Mouse (Mus musculus) myocyte (in vitro differentiated cells): ENCODE data around the gene Adam17. TPM values are rescaled to one million over a fixed set of nuclear protein-coding genes. Genes with fewer than 3 reads are reported as not detected.

Experiments
- H3K27me3 ChIP-seq: one replicate; pipeline ENCODE4 v1.6.1; 2011; ENCODE audit not compliant: control insufficient read depth, insufficient read depth, insufficient read length
- H3K36me3 ChIP-seq: one replicate; pipeline ENCODE4 v1.6.1; 2011; ENCODE audit not compliant: control insufficient read depth, insufficient read depth
- H3K4me2 ChIP-seq: one replicate; pipeline ENCODE4 v1.6.1; 2011; ENCODE audit warnings: low read depth, control low read depth
- H3K4me3 ChIP-seq: one replicate; pipeline ENCODE4 v1.5.1; 2011; ENCODE audit warnings: mild to moderate bottlenecking, control low read depth, moderate library complexity
- H3K79me2 ChIP-seq: one replicate; pipeline ENCODE4 v1.6.1; 2011; ENCODE audit not compliant: control insufficient read depth, insufficient read depth
- H3ac ChIP-seq: one replicate; pipeline ENCODE4 v1.6.1; 2011; ENCODE audit not compliant: control insufficient read depth, insufficient read length
- CEBPB ChIP-seq: IDR thresholded peaks from 2 replicates; pipeline ENCODE4 v1.6.1; 2011; ENCODE audit warnings: mild to moderate bottlenecking, moderate library complexity; ENCODE audit not compliant: poor library complexity, insufficient read depth, severe bottlenecking
- E2F4 ChIP-seq: IDR thresholded peaks from one replicate; pipeline ENCODE4 v1.6.1; 2011; ENCODE audit warnings: mild to moderate bottlenecking, control low read depth, moderate library complexity; ENCODE audit not compliant: insufficient read depth
- MAX ChIP-seq: IDR thresholded peaks from one replicate; pipeline ENCODE4 v1.6.1; 2011; ENCODE audit warnings: low read depth, mild to moderate bottlenecking, control low read depth
- MYOD1 ChIP-seq, 3 experiments: IDR thresholded peaks; one replicate each; pipeline ENCODE4 v1.6.1; 2011; ENCODE audit warnings: control low read depth in 2 of 3, low read depth in 2 of 3, mild to moderate bottlenecking in 2 of 3, moderate library complexity in 1 of 3; ENCODE audit not compliant: insufficient read length in 2 of 3, control insufficient read depth in 1 of 3
- MYOG ChIP-seq, 3 experiments: IDR thresholded peaks; one replicate each; pipeline ENCODE4 v1.6.1; 2011; ENCODE audit warnings: control low read depth in 2 of 3, low read depth in 2 of 3, mild to moderate bottlenecking in 2 of 3; ENCODE audit not compliant: insufficient read length in 2 of 3, control insufficient read depth in 1 of 3, insufficient read depth in 1 of 3
- POLR2A ChIP-seq: IDR thresholded peaks from one replicate; pipeline ENCODE4 v1.6.1; 2011; ENCODE audit warnings: low read depth, mild to moderate bottlenecking, control low read depth, moderate library complexity; ENCODE audit not compliant: insufficient read length
- POLR2AphosphoS2 ChIP-seq: IDR thresholded peaks from one replicate; pipeline ENCODE4 v1.6.1; 2011; ENCODE audit warnings: low read depth, control low read depth; ENCODE audit not compliant: insufficient read length
- REST ChIP-seq: IDR thresholded peaks from one replicate; pipeline ENCODE4 v1.6.1; 2011; ENCODE audit warnings: mild to moderate bottlenecking, control low read depth, moderate library complexity; ENCODE audit not compliant: insufficient read depth, insufficient read length
- SRF ChIP-seq: IDR thresholded peaks from one replicate; pipeline ENCODE4 v1.6.1; 2011; ENCODE audit warnings: low read depth; ENCODE audit not compliant: control insufficient read depth, insufficient read length
- TCF12 ChIP-seq: IDR thresholded peaks from one replicate; pipeline ENCODE4 v1.6.1; 2011; ENCODE audit warnings: mild to moderate bottlenecking, control low read depth; ENCODE audit not compliant: poor library complexity, insufficient read depth, severe bottlenecking
- TCF3 ChIP-seq: IDR thresholded peaks from one replicate; pipeline ENCODE4 v1.6.1; 2011; ENCODE audit warnings: low read depth, control low read depth; ENCODE audit not compliant: insufficient read length
- USF1 ChIP-seq: IDR thresholded peaks from one replicate; pipeline ENCODE4 v1.6.1; 2011; ENCODE audit warnings: low read depth, mild to moderate bottlenecking, control low read depth, moderate library complexity
- polyA plus RNA-seq: library from polyadenylated mRNA; unstranded; fragments of >200 nt; fragmentation: generic; extraction: Trizol; gene quantifications from one replicate; pipeline ENCODE4 v1.2.1, GENCODE M21; 2012; ENCODE audit warnings: missing spikeins

Gene Adam17
- polyA plus RNA-seq, 1 experiment: 13.4 TPM

GRCm38 (mm10) chr12:21322296-21322695, 51.1 kb downstream of the Adam17 start:
- H3K4me2 ChIP-seq: no peak overlapping the region
- H3K4me3 ChIP-seq: no peak overlapping the region
- no peak overlapping the region for H3ac ChIP-seq
- H3K79me2 ChIP-seq: no peaks in the 10 kb centered on the region
- H3K27me3 ChIP-seq: no peaks in the 10 kb centered on the region
- no peak for TF ChIP-seq TCF3
- TF ChIP-seq MYOG (IDR thresholded peaks at IDR 0.05; ENCODE audit: control insufficient read depth in 1 of 3, insufficient read depth in 1 of 3, insufficient read length in 2 of 3, low read depth in 2 of 3): no peak
- TF ChIP-seq POLR2A: no peak
- no peak for TF ChIP-seq MYOD1 (IDR thresholded peaks at IDR 0.05; ENCODE audit: control insufficient read depth in 1 of 3, insufficient read length in 2 of 3, low read depth in 2 of 3)
- TF ChIP-seq POLR2AphosphoS2: peak; percentile 2
- no peak for TF ChIP-seq E2F4
- peaks cover 37% of the 10 kb centered on the region for H3K36me3 ChIP-seq

GRCm38 (mm10) chr12:21321170-21321569, 52.3 kb downstream of the Adam17 start:
- no peak overlapping the region for H3K4me3 ChIP-seq
- H3K79me2 ChIP-seq: no peaks in the 10 kb centered on the region
- no peak overlapping the region for H3K4me2 ChIP-seq
- H3K27me3 ChIP-seq: no peaks in the 10 kb centered on the region
- TF ChIP-seq TCF12: no peak
- no peak for TF ChIP-seq USF1
- no peak for TF ChIP-seq SRF
- TF ChIP-seq MAX: no peak
- no peak for TF ChIP-seq REST
- TF ChIP-seq MYOD1 (IDR thresholded peaks at IDR 0.05; ENCODE audit: control insufficient read depth in 1 of 3, insufficient read length in 2 of 3, low read depth in 2 of 3): no peak
- TF ChIP-seq POLR2AphosphoS2: no peak
- TF ChIP-seq MYOG (IDR thresholded peaks at IDR 0.05; ENCODE audit: control insufficient read depth in 1 of 3, insufficient read depth in 1 of 3, insufficient read length in 2 of 3, low read depth in 2 of 3): no peak
- TF ChIP-seq E2F4: no peak
- TF ChIP-seq CEBPB: no peak
- no peak for TF ChIP-seq TCF3
- no peak for TF ChIP-seq POLR2A
- H3ac ChIP-seq: no peak overlapping the region
- peaks cover 33% of the 10 kb centered on the region for H3K36me3 ChIP-seq

GRCm38 (mm10) chr12:21320317-21320716, 53.1 kb downstream of the Adam17 start:
- no peak overlapping the region for H3K4me3 ChIP-seq
- TF ChIP-seq REST: no peak
- no peak overlapping the region for H3K4me2 ChIP-seq
- no peaks in the 10 kb centered on the region for H3K27me3 ChIP-seq
- no peaks in the 10 kb centered on the region for H3K79me2 ChIP-seq
- H3K36me3 ChIP-seq: peaks cover 33% of the 10 kb centered on the region
- no peak overlapping the region for H3ac ChIP-seq

GRCm38 (mm10) chr12:21318143-21318895, 55.1 kb downstream of the Adam17 start:
- peaks cover 26% of the 10 kb centered on the region for H3K36me3 ChIP-seq
- H3K4me2 ChIP-seq: peak overlapping the region; percentile 71
- H3ac ChIP-seq: no peak overlapping the region
- H3K27me3 ChIP-seq: no peaks in the 10 kb centered on the region
- no peak for TF ChIP-seq POLR2A
- no peak for TF ChIP-seq POLR2AphosphoS2
- TF ChIP-seq TCF12: no peak
- peak overlapping the region; percentile 68 for H3K4me3 ChIP-seq
- no peaks in the 10 kb centered on the region for H3K79me2 ChIP-seq

- TF ChIP-seq USF1 (no peak), CEBPB (peak; percentile 99)
- peak overlapping the region; percentile 68 for H3K4me3 ChIP-seq
- H3ac ChIP-seq: peak overlapping the region; percentile 51
- H3K27me3 ChIP-seq: no peaks in the 10 kb centered on the region
- H3K4me2 ChIP-seq: peak overlapping the region; percentile 71
- H3K36me3 ChIP-seq: peaks cover 17% of the 10 kb centered on the region
- H3K79me2 ChIP-seq: no peaks in the 10 kb centered on the region
Measured at GRCm38 (mm10) chr12:21316869-21317265, 56.6 kb downstream of the Adam17 start.
